Mouse (Mus musculus) lung, postnatal 0 days (tissue): ENCODE measurements around the gene Lrrc4c.

Experiments used
- CTCF ChIP-seq: IDR thresholded peaks from 2 replicates; pipeline ENCODE4 v1.5.1; 2016; ENCODE audit warnings: antibody characterized with exemption, mild to moderate bottlenecking
- EP300 ChIP-seq: IDR thresholded peaks from 2 replicates; pipeline ENCODE4 v1.6.1; 2016; ENCODE audit warnings: antibody characterized with exemption, mild to moderate bottlenecking, control low read depth

GRCm38 (mm10) chr2:97502501-97502900, 1184.5 kb downstream of the Lrrc4c start:
- no peak for TF ChIP-seq EP300
- TF ChIP-seq CTCF: no peak
